Mouse (Mus musculus): Measurements from ENCODE around the gene Itgb1bp2. TPM values are rescaled to one million over a fixed set of nuclear protein-coding genes. Genes with fewer than 3 reads are reported as not detected.

Gene Itgb1bp2
- polyA plus RNA-seq (2012; rRNA removed) = 0.36 and 0.64 TPM in 2 replicates

GRCm38 (mm10) chrX:101448886-101449475 is at the start of gene Itgb1bp2:
Itgb1bp2 (plus strand) TSS chrX:101449088.

GRCm38 (mm10) chrX:101420700-101421095 is 28.2 kb upstream of the Itgb1bp2 start, which contains the start of gene Zmym3:
Zmym3 (minus strand) TSS chrX:101420849.

DNA sequence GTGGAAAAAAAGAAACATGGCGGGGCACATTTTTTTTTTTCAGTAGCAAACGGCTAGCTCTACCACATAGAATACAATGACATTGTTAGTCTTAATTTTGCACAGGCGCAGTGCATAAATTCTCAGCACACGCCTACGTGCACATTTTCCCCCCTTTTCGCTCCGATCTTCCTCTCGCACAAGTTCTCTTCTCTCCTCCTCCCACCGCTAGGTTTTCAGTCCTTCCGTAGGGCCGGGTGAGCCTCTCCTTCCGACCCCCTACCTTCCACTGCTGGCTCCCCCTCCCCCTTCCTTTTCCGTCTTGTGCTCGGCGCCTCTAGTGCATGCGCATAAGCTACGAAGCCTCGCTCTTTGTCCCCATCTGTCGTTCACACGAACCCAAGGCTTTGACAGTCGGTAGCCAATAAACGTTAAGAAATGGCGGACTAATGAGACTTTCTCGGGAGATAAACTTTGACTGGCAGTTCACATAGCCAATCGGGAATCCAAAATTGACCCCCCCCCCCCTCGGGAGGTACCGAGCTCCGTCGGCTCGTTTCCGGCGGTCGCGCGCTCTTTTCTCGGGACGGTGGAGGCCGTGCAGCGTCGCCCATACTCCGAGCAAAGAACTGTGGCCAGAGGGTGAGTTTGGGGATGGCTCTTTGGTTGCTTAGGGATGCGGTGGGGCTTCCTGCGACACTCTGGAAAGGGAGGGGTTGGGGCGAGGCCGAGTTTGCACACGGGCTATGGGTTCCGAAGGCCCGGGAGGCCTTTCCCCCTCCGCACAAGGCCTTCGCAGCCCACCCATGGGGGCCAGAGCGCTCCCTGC is 19.5 kb upstream of the Itgb1bp2 start, which contains the start of gene Nono:
Nono (plus strand) TSS at position 177 of the 808 bp plus-strand sequence.

Other genes with a start within 250 kb of the Itgb1bp2 start
- 16.4 and 17.2 TPM in 2 replicates for gene Snx12, start 226.5 kb upstream of the Itgb1bp2 start, polyA plus RNA-seq (2012; rRNA removed)
- 11.2 and 11.8 TPM in 2 replicates for gene Foxo4, start 194.6 kb upstream of the Itgb1bp2 start, polyA plus RNA-seq (2012; rRNA removed)
- 0.05 and 0.16 TPM in 2 replicates for gene Gm614, start 185.1 kb upstream of the Itgb1bp2 start, polyA plus RNA-seq (2012; rRNA removed)
- gene Il2rg, start 180.8 kb upstream of the Itgb1bp2 start, polyA plus RNA-seq (2012; rRNA removed) = 7.1 and 7.4 TPM in 2 replicates
- gene Gm20489, start 180.1 kb upstream of the Itgb1bp2 start, polyA plus RNA-seq (2012; rRNA removed) = not detected in 2 replicates
- gene Med12, start 175.1 kb upstream of the Itgb1bp2 start, polyA plus RNA-seq (2012; rRNA removed) = 22.5 and 30.8 TPM in 2 replicates
- 0.04 and 0.06 TPM in 2 replicates for gene Nlgn3, start 149.9 kb upstream of the Itgb1bp2 start, polyA plus RNA-seq (2012; rRNA removed)
- gene Gjb1, start 72.7 kb upstream of the Itgb1bp2 start, polyA plus RNA-seq (2012; rRNA removed) = 388 and 432 TPM in 2 replicates
- gene Zmym3, start 28.2 kb upstream of the Itgb1bp2 start, polyA plus RNA-seq (2012; rRNA removed) = 9.1 and 11.6 TPM in 2 replicates
- gene Nono, start 19.8 kb upstream of the Itgb1bp2 start, polyA plus RNA-seq (2012; rRNA removed) = 100 and 105 TPM in 2 replicates
- 7.6 and 7.7 TPM in 2 replicates for gene Taf1, start 83.6 kb downstream of the Itgb1bp2 start, polyA plus RNA-seq (2012; rRNA removed)
- 59.0 and 67.5 TPM in 2 replicates for gene Ogt, start 191.0 kb downstream of the Itgb1bp2 start, polyA plus RNA-seq (2012; rRNA removed)

All from liver, embryonic 18 days (tissue).